Mouse (Mus musculus): Measurements from ENCODE around the gene Scamp2.

DNA sequence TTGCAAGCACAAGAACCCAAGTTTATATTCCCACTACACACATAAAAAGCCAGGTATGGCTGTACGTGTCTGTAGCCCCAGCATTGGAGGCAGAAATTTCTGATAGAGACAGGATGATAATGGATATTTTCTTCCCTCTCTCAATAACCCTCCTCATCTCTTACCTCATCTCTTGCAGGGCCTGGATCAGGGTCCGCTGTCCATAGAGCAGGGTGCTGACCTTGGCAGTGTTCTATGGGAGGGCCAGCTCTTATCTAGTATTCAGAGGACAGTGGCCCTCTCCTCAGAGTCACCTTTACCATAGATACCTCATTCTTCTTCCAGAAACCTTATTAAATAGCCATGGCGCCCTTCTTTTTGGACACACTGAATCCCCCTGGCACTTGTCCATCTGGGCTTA, 49.1 kb downstream of the Scamp2 start:
- TF ChIP-seq CTCF (IDR thresholded peaks at IDR 0.05; ENCODE audit: borderline replicate concordance, extremely low read depth, insufficient read depth, insufficient read length) (no peak), POLR2A (IDR thresholded peaks at IDR 0.05; ENCODE audit: borderline replicate concordance, extremely low read depth, insufficient read depth, insufficient read length, poor library complexity, severe bottlenecking) (no peak)
